Mouse (Mus musculus): Measurements from ENCODE around the gene Prmt9. TPM values are rescaled to one million over a fixed set of nuclear protein-coding genes. Genes with fewer than 3 reads are reported as not detected.
A peak's percentile ranks its signal among the peaks of the same experiment; 100 is the strongest.

The Prmt9 gene
- polyA plus RNA-seq, 1 experiment from 2014 or later = 19.6 TPM

GRCm38 (mm10) chr8:77584174-77584573 is 35.0 kb downstream of the Prmt9 start:
- no peaks in the 10 kb centered on the region for H3K27me3 ChIP-seq (replicated peaks; ENCODE audit: control insufficient read depth, insufficient read depth, low read length)
- H3K9me3 ChIP-seq (ENCODE audit: control insufficient read depth, low read length) = no peaks in the 10 kb centered on the region
- no peak overlapping the region for H3K9ac ChIP-seq (ENCODE audit: low read length)
- ATAC-seq (replicated peaks; ENCODE audit: low FRiP score, low TSS enrichment, low read depth) = no peak
- H3K4me3 ChIP-seq (ENCODE audit: low read depth, low read length) = no peak overlapping the region
- H3K4me2 ChIP-seq (ENCODE audit: low read length) = no peak overlapping the region
- H3K4me1 ChIP-seq (replicated peaks; ENCODE audit: control insufficient read depth, insufficient read depth, low read length) = no peaks in the 10 kb centered on the region
- peaks cover 30% of the 10 kb centered on the region for H3K36me3 ChIP-seq (ENCODE audit: control insufficient read depth, insufficient read depth, low read length)
- WGBS = 86% methylated on average over 4 of the region's 4 CpGs
- no peak for DNase-seq (ENCODE audit: low spot score)
- H3K27ac ChIP-seq (ENCODE audit: low read depth) = no peak overlapping the region

DNA sequence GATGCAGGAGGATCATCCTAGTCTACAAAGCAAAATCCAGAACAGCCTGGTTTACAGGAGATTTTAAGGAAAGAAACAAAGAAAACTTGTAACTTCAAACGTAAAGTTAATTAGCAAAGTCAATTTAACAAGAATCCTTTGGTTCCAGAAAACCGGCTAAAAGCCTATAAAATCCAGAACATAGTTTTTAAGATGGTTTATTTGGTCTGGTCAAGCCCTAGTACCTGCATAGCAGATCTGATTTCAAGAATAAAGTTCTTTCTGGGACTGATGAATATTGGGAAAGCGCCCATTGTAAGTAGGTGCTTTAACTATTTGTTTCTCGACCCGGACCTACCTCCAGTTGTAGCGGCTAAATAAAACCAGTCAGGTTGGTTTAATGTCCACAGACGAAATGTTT is 60.4 kb downstream of the Prmt9 start:
- H3K9me3 ChIP-seq (ENCODE audit: control insufficient read depth, low read length) = no peaks in the 10 kb centered on the region
- ATAC-seq (replicated peaks; ENCODE audit: low FRiP score, low TSS enrichment, low read depth) (no peak), DNase-seq (ENCODE audit: low spot score) (no peak)
- peak overlapping the region; percentile 54 for H3K4me2 ChIP-seq (ENCODE audit: low read length)
- H3K9ac ChIP-seq (ENCODE audit: low read length) = peak overlapping the region; percentile 52
- peaks cover 12% of the 10 kb centered on the region for H3K36me3 ChIP-seq (ENCODE audit: control insufficient read depth, insufficient read depth, low read length)
- H3K27ac ChIP-seq (ENCODE audit: low read depth) = no peak overlapping the region
- 9% methylated on average over 7 of the region's 7 CpGs for WGBS
- H3K4me3 ChIP-seq (ENCODE audit: low read depth, low read length) = peak overlapping the region; percentile 74
- H3K4me1 ChIP-seq (replicated peaks; ENCODE audit: control insufficient read depth, insufficient read depth, low read length) = peaks cover 8% of the 10 kb centered on the region
- no peaks in the 10 kb centered on the region for H3K27me3 ChIP-seq (replicated peaks; ENCODE audit: control insufficient read depth, insufficient read depth, low read length)

DNA sequence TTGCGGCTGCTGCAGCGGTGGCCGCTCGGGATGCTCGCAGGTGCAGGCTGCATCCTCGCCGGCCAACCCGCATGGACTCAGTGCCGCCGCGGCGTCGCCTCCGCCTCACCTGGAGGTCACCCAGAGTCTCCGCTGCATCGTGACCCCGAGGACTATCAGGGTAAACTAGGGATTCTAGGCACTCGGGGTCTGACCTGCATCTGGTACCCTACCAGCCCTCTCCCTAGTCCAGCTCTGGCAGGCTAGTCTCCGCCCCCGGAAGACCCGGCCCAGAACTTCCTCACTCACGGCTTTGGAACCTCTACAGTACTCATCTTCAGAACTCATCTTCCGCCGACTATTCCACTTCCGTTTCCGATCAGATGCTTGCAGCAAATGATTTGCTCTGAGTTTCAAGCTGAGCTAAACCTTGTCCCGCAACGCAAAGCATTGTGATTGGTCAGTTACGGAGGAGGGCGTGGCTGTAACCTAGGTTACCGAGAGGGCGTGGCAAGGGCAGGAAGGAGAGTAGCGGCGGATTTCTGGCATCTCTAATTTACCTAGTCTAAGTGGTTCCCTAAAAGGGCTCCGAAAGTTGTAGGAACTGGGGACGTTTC is 61.3 kb downstream of the Prmt9 start, which contains the start of gene Tmem184c:
Tmem184c (minus strand) TSS at position 325 of the 596 bp plus-strand sequence.
- Histone ChIP-seq H3K9ac (ENCODE audit: low read length) (peak within 1 kb of the TSS; percentile 52), H3K4me1 (replicated peaks; ENCODE audit: control insufficient read depth, insufficient read depth, low read length) (peaks cover 8% of the 10 kb centered on the region), H3K27ac (ENCODE audit: low read depth) (0 out of 2 replicates have a peak within 1 kb of the TSS, but pooled peaks have one; percentile 7), H3K4me3 (ENCODE audit: low read depth, low read length) (peak within 1 kb of the TSS; percentile 74), H3K36me3 (ENCODE audit: control insufficient read depth, insufficient read depth, low read length) (peaks cover 4% of the 10 kb centered on the region), H3K4me2 (ENCODE audit: low read length) (peak within 1 kb of the TSS; percentile 54), H3K27me3 (replicated peaks; ENCODE audit: control insufficient read depth, insufficient read depth, low read length) (no peaks in the 10 kb centered on the region), H3K9me3 (ENCODE audit: control insufficient read depth, low read length) (no peaks in the 10 kb centered on the region)
- ATAC-seq (replicated peaks; ENCODE audit: low FRiP score, low TSS enrichment, low read depth) (peak; percentile 97), DNase-seq (ENCODE audit: low spot score) (peak; percentile 99)
- WGBS = under 1% methylated on average over 36 of the region's 36 CpGs

GRCm38 (mm10) chr8:77617916-77618315 is 68.7 kb downstream of the Prmt9 start:
- peak; percentile 55 for DNase-seq (ENCODE audit: low spot score)
- Histone ChIP-seq H3K36me3 (ENCODE audit: control insufficient read depth, insufficient read depth, low read length) (no peaks in the 10 kb centered on the region), H3K9me3 (ENCODE audit: control insufficient read depth, low read length) (no peaks in the 10 kb centered on the region), H3K27ac (ENCODE audit: low read depth) (no peak overlapping the region), H3K4me1 (replicated peaks; ENCODE audit: control insufficient read depth, insufficient read depth, low read length) (peaks cover 10% of the 10 kb centered on the region; the same call in 1 of the 2 replicates), H3K9ac (ENCODE audit: low read length) (no peak overlapping the region), H3K4me3 (ENCODE audit: low read depth, low read length) (no peak overlapping the region), H3K27me3 (replicated peaks; ENCODE audit: control insufficient read depth, insufficient read depth, low read length) (no peaks in the 10 kb centered on the region), H3K4me2 (ENCODE audit: low read length) (no peak overlapping the region)
- ATAC-seq (replicated peaks; ENCODE audit: low FRiP score, low TSS enrichment, low read depth) = 0 out of 2 replicates have a peak, but pooled peaks have one; percentile 66
- WGBS = 33% methylated on average over 2 of the region's 2 CpGs

DNA sequence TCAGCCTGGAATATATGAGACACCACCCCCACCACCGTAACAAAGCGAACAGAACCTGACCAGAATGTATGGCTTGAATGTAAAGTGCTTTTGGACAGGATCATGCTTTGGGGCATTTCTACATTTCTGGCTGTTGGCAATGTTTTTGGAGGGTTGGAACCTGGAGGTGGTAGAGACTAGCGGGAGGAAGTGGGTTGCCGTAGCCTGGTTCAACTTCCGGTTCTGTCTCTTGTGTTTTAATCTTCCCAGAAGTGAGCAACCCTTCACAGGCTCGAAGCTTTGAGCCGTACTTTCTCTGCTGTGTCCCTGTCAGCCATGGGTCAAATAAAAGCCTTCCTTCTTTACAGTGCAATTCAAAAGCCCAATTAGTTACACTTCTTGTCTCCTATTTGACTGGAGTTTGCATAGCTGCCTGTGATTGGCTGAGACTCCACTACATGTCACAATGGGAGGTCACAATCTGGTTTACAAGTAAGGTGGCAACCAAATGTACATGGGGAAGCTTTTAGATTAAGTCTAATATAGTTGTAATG is 74.5 kb downstream of the Prmt9 start:
- ATAC-seq (replicated peaks; ENCODE audit: low FRiP score, low TSS enrichment, low read depth) = no peak

GRCm38 (mm10) chr8:77629858-77630537 is 80.8 kb downstream of the Prmt9 start:
- H3K9me3 ChIP-seq (ENCODE audit: control insufficient read depth, low read length) = no peaks in the 10 kb centered on the region

More for the DNA sequence above, 74.5 kb downstream of the Prmt9 start:
- Histone ChIP-seq H3K4me3 (ENCODE audit: low read depth, low read length) (no peak overlapping the region), H3K4me1 (replicated peaks; ENCODE audit: control insufficient read depth, insufficient read depth, low read length) (no peaks in the 10 kb centered on the region), H3K27ac (ENCODE audit: low read depth) (no peak overlapping the region), H3K9ac (ENCODE audit: low read length) (no peak overlapping the region), H3K27me3 (replicated peaks; ENCODE audit: control insufficient read depth, insufficient read depth, low read length) (no peaks in the 10 kb centered on the region), H3K9me3 (ENCODE audit: control insufficient read depth, low read length) (no peaks in the 10 kb centered on the region), H3K36me3 (ENCODE audit: control insufficient read depth, insufficient read depth, low read length) (no peaks in the 10 kb centered on the region), H3K4me2 (ENCODE audit: low read length) (no peak overlapping the region)
- DNase-seq (ENCODE audit: low spot score) = no peak
- WGBS = 82% methylated on average over 7 of the region's 7 CpGs

DNA sequence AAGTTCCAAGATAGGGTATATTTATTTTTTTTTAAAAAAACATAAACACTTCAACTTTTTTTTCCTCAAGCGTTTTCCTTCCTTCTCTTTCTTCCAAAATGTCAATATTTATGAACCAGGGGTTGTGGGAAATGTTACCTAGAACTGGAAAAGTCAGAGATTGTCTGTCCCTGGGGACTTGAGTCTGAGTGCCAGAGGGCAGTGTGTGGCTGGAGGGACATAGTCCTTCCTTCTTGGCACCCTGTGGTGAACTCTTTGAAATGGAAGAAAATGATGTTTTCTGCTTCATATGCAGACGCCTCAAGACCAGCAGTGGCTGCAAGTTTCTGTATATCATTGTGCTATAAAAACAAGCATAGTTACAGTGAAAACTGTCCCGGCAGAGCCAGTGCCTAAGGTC is 81.5 kb downstream of the Prmt9 start:
- DNase-seq (ENCODE audit: low spot score) (no peak), ATAC-seq (replicated peaks; ENCODE audit: low FRiP score, low TSS enrichment, low read depth) (no peak)
- no peak overlapping the region for H3K9ac ChIP-seq (ENCODE audit: low read length)
- H3K4me1 ChIP-seq (replicated peaks; ENCODE audit: control insufficient read depth, insufficient read depth, low read length) = peaks cover 6% of the 10 kb centered on the region; the same call in 1 of the 2 replicates
- H3K4me3 ChIP-seq (ENCODE audit: low read depth, low read length) = no peak overlapping the region
- no peaks in the 10 kb centered on the region for H3K9me3 ChIP-seq (ENCODE audit: control insufficient read depth, low read length)
- WGBS = 36% methylated on average over 3 of the region's 3 CpGs
- no peak overlapping the region for H3K27ac ChIP-seq (ENCODE audit: low read depth)
- no peaks in the 10 kb centered on the region for H3K36me3 ChIP-seq (ENCODE audit: control insufficient read depth, insufficient read depth, low read length)
- H3K4me2 ChIP-seq (ENCODE audit: low read length) = no peak overlapping the region
- H3K27me3 ChIP-seq (replicated peaks; ENCODE audit: control insufficient read depth, insufficient read depth, low read length) = no peaks in the 10 kb centered on the region

More at GRCm38 (mm10) chr8:77629858-77630537, 80.8 kb downstream of the Prmt9 start:
- Histone ChIP-seq H3K4me2 (ENCODE audit: low read length) (no peak overlapping the region), H3K4me1 (replicated peaks; ENCODE audit: control insufficient read depth, insufficient read depth, low read length) (peaks cover 6% of the 10 kb centered on the region; the same call in 1 of the 2 replicates), H3K9ac (ENCODE audit: low read length) (no peak overlapping the region), H3K27ac (ENCODE audit: low read depth) (no peak overlapping the region), H3K36me3 (ENCODE audit: control insufficient read depth, insufficient read depth, low read length) (no peaks in the 10 kb centered on the region), H3K27me3 (replicated peaks; ENCODE audit: control insufficient read depth, insufficient read depth, low read length) (no peaks in the 10 kb centered on the region), H3K4me3 (ENCODE audit: low read depth, low read length) (no peak overlapping the region)
- ATAC-seq (replicated peaks; ENCODE audit: low FRiP score, low TSS enrichment, low read depth) = peak; percentile 85; the same call in 1 of the 2 replicates
- WGBS = 18% methylated on average over 15 of the region's 15 CpGs
- peak; percentile 94 for DNase-seq (ENCODE audit: low spot score)
